Mouse (Mus musculus) gastrocnemius, adult 2 months (tissue): ENCODE measurements around the gene Wdfy1. TPM values are rescaled to one million over a fixed set of nuclear protein-coding genes. Genes with fewer than 3 reads are reported as not detected.

Experiments used
- DNase-seq: peaks from one replicate; pipeline ENCODE4 v3.0.0; 2022
- H3K27ac ChIP-seq: fragments of 200-600 bp; 2 replicates; pipeline ENCODE4 v1.8.1; 2022; ENCODE audit warnings: mild to moderate bottlenecking
- H3K4me3 ChIP-seq: fragments of 200-600 bp; 2 replicates; pipeline ENCODE4 v1.8.1; 2022; ENCODE audit warnings: mild to moderate bottlenecking, moderate library complexity
- CTCF ChIP-seq: fragments of 200-600 bp; IDR thresholded peaks from 2 replicates; pipeline ENCODE4 v1.8.1; 2022; ENCODE audit warnings: antibody characterized with exemption, mild to moderate bottlenecking, moderate library complexity
- intact Hi-C: fragments of 180-260 bp; cut with DNase I; formaldehyde crosslinking; loops from one replicate; pipeline ENCODE4 v1.15.1; 2025
- total RNA-seq, 2 experiments: library from RNA; stranded (reverse); gene quantifications; 2 replicates each; pipeline ENCODE4 v1.2.3; 2021

The Wdfy1 gene
- total RNA-seq, 2 experiments from 2014 or later = 10.9 to 11.5 TPM

DNA sequence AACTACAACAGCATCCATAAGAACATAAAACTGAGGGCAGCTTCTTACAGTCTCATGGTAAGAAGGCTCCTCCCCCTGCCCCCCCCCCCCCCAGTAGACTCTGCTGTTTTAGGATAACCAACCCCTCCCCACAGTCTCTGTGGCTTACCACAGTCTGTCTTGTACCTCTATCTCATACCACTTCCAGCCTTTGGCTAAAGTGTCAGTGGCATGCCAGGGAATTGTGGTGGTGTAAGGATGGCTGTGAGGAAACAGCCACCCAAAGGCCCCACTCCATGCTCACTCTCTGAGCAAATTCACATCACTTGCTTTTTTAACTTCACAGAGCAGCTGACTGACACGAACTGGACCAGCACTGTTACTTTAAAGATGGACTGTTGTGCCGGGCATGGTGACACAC, 77.4 kb downstream of the Wdfy1 start:
- no peak for TF ChIP-seq CTCF
- Histone ChIP-seq H3K27ac (no peak overlapping the region), H3K4me3 (no peak overlapping the region)
- no peak for DNase-seq
- intact Hi-C loops = no loop called here

DNA sequence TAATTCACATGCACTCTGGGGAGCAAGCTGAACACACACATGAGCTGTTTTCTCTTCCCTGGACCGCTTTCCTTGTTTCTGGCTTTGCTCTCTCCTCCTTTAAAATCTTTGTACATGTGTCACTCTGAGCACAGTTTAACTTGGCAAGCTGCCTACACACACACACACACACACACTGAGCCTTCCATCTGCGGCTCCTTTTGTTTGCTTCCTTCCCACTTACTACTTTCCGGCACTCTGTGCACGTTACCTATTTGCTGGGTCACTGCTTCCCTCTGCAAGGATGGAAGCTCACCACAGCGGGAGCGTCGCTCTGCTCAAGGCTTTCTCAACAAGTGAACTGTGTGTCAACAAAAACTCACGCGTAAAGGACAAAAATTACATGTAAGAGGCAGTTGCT, 78.6 kb downstream of the Wdfy1 start:
- Histone ChIP-seq H3K27ac (no peak overlapping the region), H3K4me3 (no peak overlapping the region)
- intact Hi-C loops = no loop called here
- no peak for DNase-seq
- TF ChIP-seq CTCF = no peak

DNA sequence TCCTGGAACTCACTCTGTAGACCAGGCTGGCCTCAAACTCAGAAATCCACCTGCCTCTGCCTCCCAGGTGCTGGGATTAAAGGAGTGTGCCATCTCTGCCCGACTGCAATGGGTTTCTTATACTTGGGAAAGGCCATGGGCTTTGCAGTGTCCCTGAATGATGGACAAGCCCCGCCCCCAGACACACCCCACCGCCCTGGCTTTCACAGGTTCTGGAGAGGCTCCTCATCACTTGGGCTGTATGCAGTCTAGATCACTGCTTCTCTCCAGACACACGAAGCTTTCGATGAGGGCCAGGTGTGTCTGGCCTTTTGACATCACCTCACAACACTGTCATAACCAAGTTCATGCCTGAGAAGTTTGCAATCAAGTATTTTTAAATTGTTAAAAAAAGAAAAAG, 79.0 kb downstream of the Wdfy1 start:
- no peak for DNase-seq
- H3K27ac ChIP-seq = no peak overlapping the region
- no peak for TF ChIP-seq CTCF
- H3K4me3 ChIP-seq = no peak overlapping the region
- intact Hi-C loops = no loop called here

DNA sequence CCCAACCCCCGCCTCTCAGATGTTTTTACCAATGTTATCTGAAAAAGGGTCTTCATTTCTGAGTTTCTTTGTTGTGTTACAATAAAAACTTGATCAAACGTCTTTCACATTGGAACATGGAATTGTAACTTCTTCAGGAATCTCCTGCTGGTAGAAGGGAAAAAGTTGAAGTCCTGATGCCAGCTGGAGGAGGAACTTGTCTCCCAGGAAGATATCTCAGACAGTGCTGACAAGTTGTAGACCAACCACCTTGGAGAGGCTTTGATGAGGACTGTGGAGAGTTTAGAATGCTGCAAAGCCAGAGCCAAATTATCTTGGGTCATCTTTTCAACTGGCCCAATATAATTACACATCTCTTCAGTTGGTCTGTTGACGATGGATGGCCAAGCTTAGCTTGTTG, 83.5 kb downstream of the Wdfy1 start:
- Histone ChIP-seq H3K27ac (no peak overlapping the region), H3K4me3 (no peak overlapping the region)
- DNase-seq = no peak
- intact Hi-C loops = no loop called here
- no peak for TF ChIP-seq CTCF

DNA sequence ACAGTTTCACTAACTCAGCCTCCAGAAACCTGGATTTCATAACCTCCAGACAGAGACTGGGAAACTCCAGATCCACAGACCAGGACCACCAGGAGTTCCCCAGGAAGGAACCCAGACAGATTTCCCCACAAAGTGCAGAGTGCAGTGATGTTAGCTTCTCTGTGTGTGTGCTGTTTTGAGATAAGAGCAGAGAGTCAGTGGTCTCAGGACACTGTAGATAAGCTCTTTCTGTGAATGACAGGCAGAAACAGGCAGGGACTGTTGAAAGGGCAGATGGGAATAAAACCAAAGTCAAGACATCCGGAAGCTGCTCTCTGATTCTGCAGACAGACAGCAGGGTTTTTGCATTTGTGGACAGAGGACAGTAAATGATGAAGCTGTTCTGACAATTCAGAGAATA, 88.7 kb downstream of the Wdfy1 start:
- TF ChIP-seq CTCF = no peak
- no peak for DNase-seq
- H3K4me3 ChIP-seq = no peak overlapping the region
- intact Hi-C loops = no loop called here
- no peak overlapping the region for H3K27ac ChIP-seq

DNA sequence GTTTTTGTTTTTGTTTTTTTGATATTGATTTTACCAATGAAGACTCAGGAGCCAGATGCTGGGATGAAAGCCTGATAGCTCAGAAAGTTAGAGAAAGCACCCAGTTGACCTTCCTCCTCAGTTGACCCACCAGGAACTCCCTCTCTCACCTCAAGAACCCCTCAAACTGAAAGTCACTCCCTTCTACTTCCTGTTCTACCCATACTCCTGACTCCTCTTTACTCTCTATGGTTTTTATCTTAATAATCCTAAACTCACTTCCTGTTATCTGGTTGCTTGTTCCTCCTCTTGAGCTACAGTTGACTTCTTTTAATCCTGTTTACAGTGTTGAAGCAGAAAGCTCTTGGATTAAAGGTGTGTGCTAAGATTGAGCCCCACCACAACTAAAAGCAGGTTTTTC, 91.9 kb downstream of the Wdfy1 start:
- H3K27ac ChIP-seq = no peak overlapping the region
- no peak for TF ChIP-seq CTCF
- DNase-seq = no peak
- no peak overlapping the region for H3K4me3 ChIP-seq
- intact Hi-C loops = no loop called here

DNA sequence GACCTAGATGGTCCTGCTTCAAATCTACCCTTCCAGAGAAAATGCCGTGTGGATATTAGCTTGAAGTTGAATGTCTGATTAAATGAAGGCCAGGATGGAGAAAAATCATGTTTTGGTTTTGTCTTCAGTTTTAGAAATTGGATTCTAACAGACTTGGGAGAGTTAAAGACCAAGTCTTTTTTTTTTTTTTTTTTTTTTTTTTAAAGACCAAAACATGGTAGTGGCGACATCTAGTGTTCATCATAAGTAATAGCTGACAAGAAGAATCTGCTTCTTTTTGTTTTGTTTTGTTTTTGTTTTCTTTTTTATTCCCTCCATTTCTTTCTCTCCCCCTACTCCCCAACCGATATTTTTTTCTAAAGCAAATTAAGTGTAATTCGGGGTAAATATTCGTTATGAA, 93.0 kb downstream of the Wdfy1 start:
- DNase-seq = no peak
- H3K4me3 ChIP-seq = peak overlapping the region; percentile 32; the same call in 1 of the 2 replicates
- H3K27ac ChIP-seq = no peak overlapping the region
- peak; percentile 74 for TF ChIP-seq CTCF
- intact Hi-C loops = loop anchor here (2.0 kb wide), 1 partner anchor 958 kb away; no protein-coding TSS in a partner anchor

DNA sequence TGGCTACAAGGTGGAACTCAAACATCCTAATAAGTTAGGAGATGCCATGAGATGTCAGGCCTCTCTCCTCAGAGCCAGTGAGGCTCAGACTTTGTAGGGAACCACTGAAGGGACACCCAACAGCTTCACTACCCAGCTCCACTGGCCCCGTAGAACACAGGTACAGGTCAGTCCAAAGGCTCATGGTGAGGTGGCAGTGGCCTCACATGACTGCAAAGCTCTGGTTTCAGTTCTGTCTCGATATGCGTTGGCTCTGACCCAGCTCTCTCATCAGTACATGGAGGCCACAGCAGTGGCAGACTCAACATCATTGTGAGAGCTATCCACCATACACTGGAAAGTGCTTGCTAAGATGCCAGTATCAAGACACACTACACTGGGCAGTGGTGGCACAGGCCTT, 95.2 kb downstream of the Wdfy1 start:
- no peak for TF ChIP-seq CTCF
- intact Hi-C loops = no loop called here
- DNase-seq = no peak
- Histone ChIP-seq H3K4me3 (no peak overlapping the region), H3K27ac (no peak overlapping the region)

DNA sequence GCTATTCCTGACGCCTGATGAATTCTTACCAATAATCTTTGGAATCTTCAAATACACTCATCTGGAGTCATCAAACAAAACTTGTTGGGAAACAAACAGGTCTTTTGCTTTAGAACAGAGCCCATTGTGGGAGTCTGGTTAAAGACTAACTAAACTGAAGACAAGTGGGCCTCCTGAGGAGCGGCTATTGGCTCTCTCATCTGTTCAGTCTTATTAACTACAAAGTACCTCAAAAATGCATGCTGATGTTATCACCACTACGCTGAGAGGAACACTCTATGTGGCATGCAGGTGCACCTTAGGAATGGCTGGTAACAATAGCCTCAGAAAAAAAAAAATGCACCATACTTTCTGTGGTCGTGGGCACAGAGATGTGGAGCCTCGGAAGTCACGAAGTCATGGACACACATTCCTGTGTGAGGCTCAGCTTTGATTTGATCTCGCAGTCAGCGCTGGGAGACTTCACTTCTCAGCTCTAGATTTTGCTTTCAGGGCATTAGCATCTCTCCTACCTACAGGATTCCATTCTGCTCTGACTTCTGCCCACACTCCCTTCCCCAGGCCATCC, 97.7 kb downstream of the Wdfy1 start:
- no peak for TF ChIP-seq CTCF
- Histone ChIP-seq H3K4me3 (no peak overlapping the region), H3K27ac (no peak overlapping the region)
- intact Hi-C loops = no loop called here
- no peak for DNase-seq

DNA sequence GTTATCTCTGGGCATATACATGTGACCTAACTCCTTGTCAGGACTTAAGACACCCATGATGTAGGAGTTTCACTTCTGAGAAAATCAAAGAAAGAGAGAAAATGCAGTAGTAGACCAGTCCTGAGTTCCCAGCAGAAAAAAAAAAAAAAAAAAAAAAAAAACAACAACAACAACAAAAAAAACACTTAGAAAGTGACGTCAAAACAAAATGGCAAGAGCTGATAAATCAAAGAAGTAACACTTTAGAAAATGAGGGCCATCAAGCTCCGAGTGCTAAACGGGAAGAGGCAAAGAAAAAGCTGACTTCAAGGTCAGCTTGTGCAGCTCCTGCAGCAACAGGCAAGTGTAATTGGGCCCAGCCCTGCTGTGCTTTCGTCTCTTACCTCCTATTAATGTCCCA, 100.2 kb downstream of the Wdfy1 start:
- no peak for TF ChIP-seq CTCF
- no peak for DNase-seq
- H3K27ac ChIP-seq = no peak overlapping the region
- H3K4me3 ChIP-seq = no peak overlapping the region
- intact Hi-C loops = no loop called here

DNA sequence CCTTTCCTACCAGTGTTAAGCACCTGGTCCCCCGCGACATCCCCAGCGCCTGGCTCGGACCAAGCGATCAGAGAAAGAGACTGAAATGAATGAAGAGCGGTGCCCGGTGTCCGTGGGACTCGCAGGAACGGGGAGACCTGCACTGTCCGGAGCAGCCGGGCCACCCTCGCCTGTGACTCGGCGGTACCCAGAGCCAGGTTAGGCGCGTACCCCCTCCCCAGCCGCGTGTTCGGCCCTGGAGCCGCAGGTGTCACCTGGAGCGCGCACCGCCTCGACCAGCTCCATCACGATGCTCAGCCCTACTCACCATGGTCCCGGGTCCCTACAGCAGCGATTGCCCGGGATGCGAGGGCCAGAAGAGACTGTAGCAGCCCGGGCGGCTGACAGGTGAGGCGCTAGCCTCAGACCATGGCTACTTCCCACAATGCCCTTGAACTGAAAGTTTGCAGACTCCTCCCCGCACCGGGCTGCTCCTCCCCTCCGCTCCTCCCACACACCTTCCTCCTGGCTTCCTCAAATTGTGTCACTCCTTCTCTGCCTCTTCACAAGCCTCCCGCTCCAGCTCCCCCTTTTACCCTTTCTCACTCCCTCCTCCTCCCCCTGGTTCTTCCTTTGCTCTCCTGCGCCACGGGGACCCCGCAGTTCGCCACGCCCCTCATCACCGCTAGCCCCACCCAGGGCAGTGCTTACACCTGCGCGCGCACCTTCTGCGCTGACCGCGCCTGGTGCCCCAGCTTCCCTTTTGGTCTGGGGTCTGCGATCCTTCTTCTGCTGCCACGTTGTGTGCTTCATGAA, 104.2 kb downstream of the Wdfy1 start, which contains the start of gene Ap1s3:
Ap1s3 (minus strand) TSS at position 430 of the 795 bp plus-strand sequence.
- Histone ChIP-seq H3K4me3 (peak within 1 kb of the TSS; percentile 75), H3K27ac (no peak within 1 kb of the TSS)
- DNase-seq = peak; percentile 30
- no peak for TF ChIP-seq CTCF
- intact Hi-C loops = no loop called here

DNA sequence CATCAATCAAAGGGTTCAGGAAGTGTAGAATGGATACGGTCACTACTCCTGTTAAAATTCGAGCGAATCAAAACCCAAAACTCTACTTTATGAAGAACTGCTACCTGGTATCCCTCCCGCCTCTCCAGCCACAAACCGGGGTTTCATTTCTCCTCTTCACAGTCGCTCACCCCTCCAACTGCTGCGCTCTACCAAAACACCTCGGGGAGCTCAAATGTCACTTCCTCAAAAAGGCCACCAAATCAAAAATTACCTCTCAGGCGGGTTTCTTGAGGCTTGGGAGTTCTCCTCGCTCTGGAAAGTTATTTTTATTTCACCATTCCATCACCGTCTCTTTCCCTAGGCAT, 104.8 kb downstream of the Wdfy1 start:
- no peak for DNase-seq
- peak overlapping the region; percentile 75 for H3K4me3 ChIP-seq
- TF ChIP-seq CTCF = no peak
- intact Hi-C loops = no loop called here
- no peak overlapping the region for H3K27ac ChIP-seq

DNA sequence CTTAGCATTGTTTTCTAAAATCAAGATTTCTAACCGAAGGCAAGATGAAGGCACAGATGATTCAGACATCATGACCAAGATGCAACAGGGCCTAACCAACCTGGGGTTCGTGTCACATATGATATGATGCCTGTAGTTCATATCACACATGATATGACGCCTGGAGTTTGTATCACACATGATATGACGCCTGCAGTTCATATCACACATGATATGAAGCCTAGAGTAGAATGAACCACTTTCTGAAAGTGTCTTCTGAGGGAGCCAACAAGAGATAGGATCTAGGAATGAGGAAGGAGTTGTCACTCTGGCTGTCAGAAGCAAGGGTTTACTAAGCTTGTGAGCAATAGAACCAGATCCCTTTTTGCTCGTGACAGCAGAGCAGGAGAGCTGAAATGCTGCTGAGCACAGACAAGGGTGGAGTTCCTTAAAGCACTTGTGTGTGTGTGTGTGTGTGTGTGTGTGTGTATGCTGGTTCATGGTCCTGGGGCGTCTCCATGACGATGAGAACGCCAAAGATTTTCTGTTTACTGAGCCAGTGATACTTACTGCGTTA, 106.4 kb downstream of the Wdfy1 start:
- TF ChIP-seq CTCF = no peak
- DNase-seq = no peak
- H3K27ac ChIP-seq = no peak overlapping the region
- no peak overlapping the region for H3K4me3 ChIP-seq
- intact Hi-C loops = no loop called here

DNA sequence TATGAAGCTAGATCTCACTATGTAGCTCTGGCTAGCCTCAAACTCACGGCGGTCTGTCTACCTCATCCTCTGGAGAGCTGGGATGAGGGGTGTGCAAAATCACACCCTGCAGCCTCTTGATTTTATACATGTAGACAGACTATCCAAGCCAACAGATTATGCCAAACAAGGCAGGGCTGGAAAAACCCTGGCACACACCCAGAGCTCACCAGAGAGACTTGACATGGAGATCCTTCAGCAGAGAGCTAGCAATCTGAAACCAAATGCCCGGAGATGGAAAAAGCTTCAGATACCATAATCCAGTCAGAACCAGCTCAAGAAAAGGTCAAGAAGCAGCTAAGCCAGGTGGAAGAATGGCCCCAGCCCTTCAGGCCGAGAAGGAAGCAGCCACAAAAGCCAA, 111.0 kb downstream of the Wdfy1 start:
- no peak overlapping the region for H3K4me3 ChIP-seq
- no peak for TF ChIP-seq CTCF
- no peak for DNase-seq
- intact Hi-C loops = no loop called here
- H3K27ac ChIP-seq = no peak overlapping the region
